ENCODE assay signal across 8 mouse cellular contexts in the genomic region with DNA sequence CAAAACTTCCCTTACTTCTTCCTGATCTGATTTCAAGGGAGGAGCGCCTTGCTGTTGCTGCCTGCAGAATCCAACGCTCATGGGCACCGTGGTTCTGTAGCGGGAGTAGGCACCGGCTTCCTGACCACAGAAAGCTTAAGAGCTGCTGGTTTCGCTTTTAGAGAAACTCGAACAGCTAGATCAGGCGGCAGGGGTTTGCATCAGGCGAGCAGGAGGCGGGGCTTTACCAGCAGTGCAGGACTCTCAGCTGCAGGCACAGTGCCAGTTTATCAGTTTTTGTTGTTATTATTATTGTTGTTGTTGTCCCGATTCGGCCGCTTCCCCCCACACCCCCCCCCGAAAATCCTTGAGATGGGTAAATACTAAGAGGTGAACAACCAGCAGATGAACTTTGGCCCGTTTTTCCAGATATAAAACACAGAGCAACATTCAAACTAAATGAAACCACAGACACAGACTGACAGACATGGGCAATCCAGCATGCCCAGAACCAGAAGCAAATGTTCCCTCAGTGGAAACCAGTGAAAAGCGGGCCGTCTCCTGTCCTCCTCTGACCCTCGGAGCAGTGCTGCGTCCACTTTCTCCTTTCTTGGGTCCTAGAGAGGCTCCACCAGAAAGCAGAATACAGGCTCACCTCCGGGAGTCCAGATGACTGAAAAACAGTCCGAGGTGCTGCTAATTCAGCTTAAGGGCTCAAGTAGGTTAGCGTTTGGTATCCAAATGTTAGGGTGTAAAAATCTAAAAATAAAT. TPM values are rescaled to one million over a fixed set of nuclear protein-coding genes. Genes with fewer than 3 reads are reported as not detected.
DNase-seq lines count a peak whose midpoint lies in the region; ATAC-seq and TF ChIP-seq lines count a peak whose summit lies in the region.

Gene Apobec1, minus strand, starts transcription at position 203 of the 750 bp plus-strand sequence.

- WGBS in bone marrow, adult 2 months: under 1% methylated on average over 22 of the region's 22 CpGs
- 4% methylated on average over 22 of the region's 22 CpGs for WGBS in heart, embryonic 12.5 days
- 4% methylated on average over 22 of the region's 22 CpGs for WGBS in kidney, postnatal 0 days
- 4% methylated on average over 22 of the region's 22 CpGs for WGBS in liver, embryonic 11.5 days

- DNase-seq in kidney, postnatal 0 days (ENCODE audit: low spot score): peak; percentile 89
- DNase-seq in liver, embryonic 11.5 days (ENCODE audit: low spot score): peak; percentile 68
- peak; percentile 86 for DNase-seq in splenic B cell, adult 2 months (ENCODE audit: low read depth, low spot score)

- H3K27ac ChIP-seq in bone marrow, adult 2 months (ENCODE audit: control insufficient read depth, insufficient read depth, low read depth, low read length, poor library complexity): peak within 1 kb of the TSS; percentile 94
- 0 out of 2 replicates have a peak within 1 kb of the TSS, but pooled peaks have one; percentile 17 for H3K27ac ChIP-seq in heart, embryonic 12.5 days (ENCODE audit: poor library complexity, severe bottlenecking)
- H3K27ac ChIP-seq in kidney, postnatal 0 days: peak within 1 kb of the TSS; percentile 77
- peak within 1 kb of the TSS; percentile 60 for H3K27ac ChIP-seq in liver, embryonic 11.5 days (ENCODE audit: low read depth, low read length)

- no peaks in the 10 kb centered on the region for H3K79me3 ChIP-seq in C2C12 (ENCODE audit: low read depth)

- TF ChIP-seq CTCF in C2C12 (IDR thresholded peaks at IDR 0.05; ENCODE audit: control insufficient read depth, insufficient read depth, insufficient read length): no peak
- TF ChIP-seq CTCF in bone marrow, adult 2 months (IDR thresholded peaks at IDR 0.05; ENCODE audit: control insufficient read depth, insufficient read depth, low read length): no peak
- no peak for TF ChIP-seq CTCF in kidney, postnatal 0 days (IDR thresholded peaks at IDR 0.05; ENCODE audit: low read depth)

- H3K4me3 ChIP-seq in C2C12 (ENCODE audit: insufficient read depth, poor library complexity, severe bottlenecking) (peak within 1 kb of the TSS; percentile 35), myocyte (peak within 1 kb of the TSS; percentile 67)
- peak within 1 kb of the TSS; percentile 62 for H3K4me3 ChIP-seq in bone marrow, adult 2 months (replicated peaks; ENCODE audit: control insufficient read depth, low read depth, low read length)
- H3K4me3 ChIP-seq in heart, embryonic 12.5 days: peak within 1 kb of the TSS; percentile 61
- H3K4me3 ChIP-seq in kidney, postnatal 0 days (replicated peaks; ENCODE audit: low read depth, low read length): peak within 1 kb of the TSS; percentile 56
- H3K4me3 ChIP-seq in liver, embryonic 11.5 days (ENCODE audit: low read depth, low read length): peak within 1 kb of the TSS; percentile 59

- no peaks in the 10 kb centered on the region for H3K36me3 ChIP-seq in C2C12 (ENCODE audit: control insufficient read depth, insufficient read depth)
- H3K36me3 ChIP-seq in heart, embryonic 12.5 days: no peaks in the 10 kb centered on the region
- no peaks in the 10 kb centered on the region for H3K36me3 ChIP-seq in kidney, postnatal 0 days (ENCODE audit: insufficient read depth, low read length)
- H3K36me3 ChIP-seq in liver, embryonic 11.5 days (ENCODE audit: control insufficient read depth, insufficient read depth, low read length): no peaks in the 10 kb centered on the region
- H3K36me3 ChIP-seq in myocyte (ENCODE audit: control insufficient read depth, insufficient read depth): peaks cover 7% of the 10 kb centered on the region
- H3K36me3 ChIP-seq in splenic B cell, adult 2 months (ENCODE audit: control insufficient read depth, insufficient read depth, low read length, poor library complexity, severe bottlenecking): no peaks in the 10 kb centered on the region

- peak; percentile 79 for TF ChIP-seq POLR2A in bone marrow, adult 2 months (IDR thresholded peaks at IDR 0.05; ENCODE audit: borderline replicate concordance, control insufficient read depth, low read depth, low read length)
- TF ChIP-seq POLR2A in myocyte (IDR thresholded peaks at IDR 0.05; ENCODE audit: insufficient read length, low read depth): peak; percentile 74

- peak within 1 kb of the TSS; percentile 71 for H3K9ac ChIP-seq in heart, embryonic 12.5 days
- H3K9ac ChIP-seq in kidney, postnatal 0 days (ENCODE audit: low read depth, low read length): peak within 1 kb of the TSS; percentile 56
- peak within 1 kb of the TSS; percentile 68 for H3K9ac ChIP-seq in liver, embryonic 11.5 days (ENCODE audit: low read depth, low read length)

- peak within 1 kb of the TSS; percentile 69 for H3ac ChIP-seq in C2C12 (ENCODE audit: control insufficient read depth, insufficient read length, low read depth)
- H3ac ChIP-seq in myocyte (ENCODE audit: control insufficient read depth, insufficient read length): no peak within 1 kb of the TSS

- no peaks in the 10 kb centered on the region for H3K9me3 ChIP-seq in heart, embryonic 12.5 days (replicated peaks)
- no peaks in the 10 kb centered on the region for H3K9me3 ChIP-seq in kidney, postnatal 0 days (replicated peaks; ENCODE audit: low read length)
- no peaks in the 10 kb centered on the region for H3K9me3 ChIP-seq in liver, embryonic 11.5 days (ENCODE audit: control insufficient read depth, low read length)

- H3K4me2 ChIP-seq in heart, embryonic 12.5 days: peak within 1 kb of the TSS; percentile 68
- peak within 1 kb of the TSS; percentile 72 for H3K4me2 ChIP-seq in kidney, postnatal 0 days (ENCODE audit: low read length)
- H3K4me2 ChIP-seq in liver, embryonic 11.5 days: peak within 1 kb of the TSS; percentile 81
- H3K4me2 ChIP-seq in myocyte (ENCODE audit: low read depth): peak within 1 kb of the TSS; percentile 88

- ATAC-seq in erythroid progenitor cell, adult 5-6 weeks (replicated peaks; ENCODE audit: low FRiP score, poor library complexity, severe bottlenecking): peak; percentile 90
- peak; percentile 85 for ATAC-seq in heart, embryonic 12.5 days (ENCODE audit: insufficient number of reproducible peaks, low FRiP score)
- ATAC-seq in kidney, postnatal 0 days (replicated peaks; ENCODE audit: low FRiP score, low read depth): peak; percentile 65; the same call in 1 of the 2 replicates
- ATAC-seq in liver, embryonic 11.5 days (replicated peaks; ENCODE audit: low FRiP score): peak; percentile 90

- peaks cover 2% of the 10 kb centered on the region for H3K4me1 ChIP-seq in bone marrow, adult 2 months (ENCODE audit: control insufficient read depth, insufficient read depth, low read length)
- no peaks in the 10 kb centered on the region for H3K4me1 ChIP-seq in heart, embryonic 12.5 days (replicated peaks)
- H3K4me1 ChIP-seq in kidney, postnatal 0 days (replicated peaks; ENCODE audit: insufficient read depth, low read length): no peaks in the 10 kb centered on the region
- H3K4me1 ChIP-seq in liver, embryonic 11.5 days (replicated peaks; ENCODE audit: control insufficient read depth, insufficient read depth, low read length): no peaks in the 10 kb centered on the region

- no peaks in the 10 kb centered on the region for H3K27me3 ChIP-seq in C2C12 (ENCODE audit: control insufficient read depth, insufficient read depth, insufficient read length)
- no peaks in the 10 kb centered on the region for H3K27me3 ChIP-seq in heart, embryonic 12.5 days (replicated peaks)
- no peaks in the 10 kb centered on the region for H3K27me3 ChIP-seq in kidney, postnatal 0 days (ENCODE audit: insufficient read depth, low read length)
- no peaks in the 10 kb centered on the region for H3K27me3 ChIP-seq in liver, embryonic 11.5 days (replicated peaks; ENCODE audit: control insufficient read depth, insufficient read depth, low read length)
- no peaks in the 10 kb centered on the region for H3K27me3 ChIP-seq in myocyte (ENCODE audit: control insufficient read depth, insufficient read depth, insufficient read length)
- no peaks in the 10 kb centered on the region for H3K27me3 ChIP-seq in splenic B cell, adult 2 months (ENCODE audit: control insufficient read depth, insufficient read depth, low read length, poor library complexity, severe bottlenecking)

- no peaks in the 10 kb centered on the region for H3K79me2 ChIP-seq in C2C12 (ENCODE audit: control insufficient read depth, insufficient read depth)
- no peaks in the 10 kb centered on the region for H3K79me2 ChIP-seq in myocyte (ENCODE audit: control insufficient read depth, insufficient read depth)

TF ChIP-seq in C2C12, 6 proteins besides CTCF, POLR2A, EP300 and RAD21:
- TF ChIP-seq CEBPB (IDR thresholded peaks at IDR 0.05; ENCODE audit: low read depth): no peak
- TF ChIP-seq MYOG (IDR thresholded peaks at IDR 0.05; ENCODE audit: control insufficient read depth, extremely low read depth, insufficient read length): no peak
- no peak for TF ChIP-seq USF1 (IDR thresholded peaks at IDR 0.05; ENCODE audit: low read depth)
- no peak for TF ChIP-seq MYOD1 (IDR thresholded peaks at IDR 0.05; ENCODE audit: control insufficient read depth, insufficient read length, low read depth)
- no peak for TF ChIP-seq FOSL1 (IDR thresholded peaks at IDR 0.05; ENCODE audit: insufficient read depth, low read length, poor library complexity, severe bottlenecking)
- TF ChIP-seq MAX (IDR thresholded peaks at IDR 0.05): no peak
TF ChIP-seq in C2C12: peak in this region for 0.

TF ChIP-seq in myocyte, 11 proteins besides CTCF, POLR2A, EP300 and RAD21:
- TF ChIP-seq POLR2AphosphoS2 (IDR thresholded peaks at IDR 0.05; ENCODE audit: insufficient read length, low read depth): peak; percentile 60
- TF ChIP-seq CEBPB (IDR thresholded peaks at IDR 0.05; ENCODE audit: insufficient read depth, poor library complexity, severe bottlenecking): 0 out of 2 replicates have a peak, but pooled peaks have one; percentile 14
- TF ChIP-seq TCF12 (IDR thresholded peaks at IDR 0.05; ENCODE audit: insufficient read depth, poor library complexity, severe bottlenecking): no peak
TF ChIP-seq in myocyte: peak in this region for 2.

RNA-seq across cellular contexts. Expression of gene Apobec1, which starts in this region (rescaled TPM):
- 1.1 TPM for polyA plus RNA-seq in C2C12 (2012; fragmentation: generic; extraction: Trizol)
- 9.8 and 23.3 TPM in 2 replicates for polyA plus RNA-seq in bone marrow, adult 2 months (2011; ENCODE audit: insufficient read depth, insufficient read length, low replicate concordance, missing spikeins)
- 29.2 and 35.2 TPM in 2 replicates for total RNA-seq in erythroid progenitor cell, adult 5-6 weeks (2015; ENCODE audit: low replicate concordance)
- 17.1 and 17.2 TPM in 2 replicates for total RNA-seq in erythroid progenitor cell, adult 5-6 weeks (2017; ENCODE audit: low replicate concordance)
- polyA plus RNA-seq in heart, embryonic 12.5 days (2016; fragmentation: Nextera tagmentation; extraction: Ambion mirVana): 1.9 and 3.0 TPM in 2 replicates
- polyA plus RNA-seq in kidney, postnatal 0 days (2015; fragmentation: Nextera tagmentation; extraction: Ambion mirVana): 3.6 TPM in 2 replicates
- 3.7 and 5.6 TPM in 2 replicates for polyA plus RNA-seq in liver, embryonic 11.5 days (2014; fragmentation: Nextera tagmentation; extraction: Ambion mirVana)
- polyA plus RNA-seq in myocyte (2012; fragmentation: generic; extraction: Trizol): 10.5 TPM

Comparison
In these comparisons a context has a peak if more than half of its experiments do, and no peak if none do; other contexts are left out.
1. Peak in every context shown above with its lines: DNase-seq, ATAC-seq, H3K4me3 ChIP-seq and H3K27ac ChIP-seq.
2. H3K27ac ChIP-seq: peak in every context shown above with its lines; median percentile 94 in bone marrow, adult 2 months; 77 in kidney, postnatal 0 days; 60 in liver, embryonic 11.5 days; 17 in heart, embryonic 12.5 days.